Mouse (Mus musculus) cortical plate, adult 2 months (tissue): Measurements from ENCODE around the gene Mcm3.

ENCODE experiments used
- CTCF ChIP-seq: fragments of 200-500 bp; IDR thresholded peaks from 2 replicates; pipeline ENCODE4 v1.5.1; 2011; ENCODE audit warnings: mild to moderate bottlenecking, control low read depth, low read length; ENCODE audit not compliant: insufficient read depth; ENCODE audit errors: extremely low read depth
- POLR2A ChIP-seq: fragments of 200-500 bp; IDR thresholded peaks from 2 replicates; pipeline ENCODE4 v1.6.1; 2011; ENCODE audit warnings: mild to moderate bottlenecking, low read length, control low read depth; ENCODE audit not compliant: insufficient read depth; ENCODE audit errors: extremely low read depth

DNA sequence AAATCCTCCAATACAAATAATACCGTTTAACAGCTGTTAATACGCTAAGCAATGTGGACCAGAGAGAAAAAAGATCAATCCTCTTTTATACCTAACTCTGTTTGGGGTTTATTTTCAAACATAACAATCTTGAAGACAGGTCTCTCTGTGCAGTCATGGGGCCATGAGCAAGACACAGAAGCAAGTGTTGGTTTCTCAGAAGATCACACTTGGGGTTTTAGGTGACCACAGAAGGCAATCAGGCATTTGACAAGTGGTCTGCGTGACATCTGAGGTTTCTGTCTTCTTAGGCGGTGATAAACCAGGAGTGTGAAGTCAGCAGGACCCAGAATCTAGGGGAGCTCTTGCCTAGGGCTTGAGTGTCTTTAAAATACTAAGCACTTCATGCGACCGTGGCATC is 53.6 kb downstream of the Mcm3 start:
- TF ChIP-seq POLR2A (no peak), CTCF (no peak)
